7 mouse cellular contexts compared by ENCODE assay signal in the genomic region with DNA sequence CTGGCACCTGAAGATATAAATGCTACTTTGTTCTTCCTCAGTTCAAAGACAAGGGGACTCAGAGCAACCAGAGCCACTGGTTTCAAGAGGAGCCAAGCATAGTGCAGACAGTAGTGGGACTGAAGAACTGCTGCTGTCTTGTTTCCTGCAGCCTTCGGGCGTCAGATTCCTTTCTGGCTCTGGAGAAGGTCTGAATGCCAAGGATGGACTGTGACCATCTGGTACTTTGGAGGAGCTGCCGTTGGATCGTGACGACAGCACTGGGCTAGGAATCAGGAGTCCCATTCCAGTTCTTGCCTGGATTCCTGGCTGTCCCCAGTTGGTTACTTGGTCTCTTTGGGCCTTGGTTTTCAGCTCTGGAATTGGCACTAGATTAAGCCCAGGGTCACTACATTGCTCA. TPM values are rescaled to one million over a fixed set of nuclear protein-coding genes. Genes with fewer than 3 reads are reported as not detected.
DNase-seq lines count a peak whose midpoint lies in the region; ATAC-seq lines count a peak whose summit lies in the region.

No protein-coding gene starts in this region.

- no peak overlapping the region for H3K4me3 ChIP-seq in heart, embryonic 16.5 days (ENCODE audit: low read length)
- no peak overlapping the region for H3K4me3 ChIP-seq in kidney, embryonic 16.5 days (ENCODE audit: low read length)

- peaks cover 3% of the 10 kb centered on the region; the same call in 1 of the 2 replicates for H3K9me3 ChIP-seq in heart, embryonic 16.5 days (replicated peaks; ENCODE audit: control insufficient read depth, low read length)
- H3K9me3 ChIP-seq in kidney, embryonic 16.5 days (ENCODE audit: low read length), result no peaks in the 10 kb centered on the region

- H3K27ac ChIP-seq in heart, embryonic 16.5 days (ENCODE audit: low read length), result peak overlapping the region; percentile 40
- H3K27ac ChIP-seq in kidney, embryonic 16.5 days (ENCODE audit: low read length), result no peak overlapping the region

- H3K36me3 ChIP-seq in heart, embryonic 16.5 days (ENCODE audit: control insufficient read depth, insufficient read depth), result no peaks in the 10 kb centered on the region
- H3K36me3 ChIP-seq in kidney, embryonic 16.5 days (ENCODE audit: insufficient read depth, low read length), result no peaks in the 10 kb centered on the region

- ATAC-seq in heart, embryonic 16.5 days (replicated peaks; ENCODE audit: extremely low read depth, insufficient read depth, low FRiP score), result peak; percentile 55; the same call in 1 of the 2 replicates
- no peak for ATAC-seq in kidney, embryonic 16.5 days (ENCODE audit: low FRiP score, low TSS enrichment)

- H3K4me1 ChIP-seq in heart, embryonic 16.5 days (ENCODE audit: control insufficient read depth, insufficient read depth, low read length), result peaks cover 12% of the 10 kb centered on the region
- H3K4me1 ChIP-seq in kidney, embryonic 16.5 days (ENCODE audit: insufficient read depth, low read length), result 0 out of 2 replicates have a peak, but pooled peaks cover 3% of the 10 kb centered on the region

- no peak overlapping the region for H3K4me2 ChIP-seq in heart, embryonic 16.5 days (ENCODE audit: low read depth, low read length)
- no peak overlapping the region for H3K4me2 ChIP-seq in kidney, embryonic 16.5 days (replicated peaks; ENCODE audit: low read depth, low read length)

- 16% methylated on average over 5 of the region's 5 CpGs for WGBS in heart, embryonic 16.5 days
- 30% methylated on average over 5 of the region's 5 CpGs for WGBS in kidney, embryonic 16.5 days

- no peak overlapping the region for H3K9ac ChIP-seq in heart, embryonic 16.5 days (ENCODE audit: low read length)
- no peak overlapping the region for H3K9ac ChIP-seq in kidney, embryonic 16.5 days (replicated peaks; ENCODE audit: low read length)

- peak; percentile 23 to 28 for DNase-seq in left cerebral cortex, adult 18-20 months (ENCODE audit: low spot score in 2 of 2)
- DNase-seq in left cerebral cortex, adult 11 months (ENCODE audit: low spot score), result no peak
- DNase-seq in cerebellum, postnatal 10 days, result peak; percentile 97 to 98
- peak; percentile 65 to 80 for DNase-seq in lung, postnatal 4 days
- DNase-seq in B cell, adult 2 months, result no peak

- no peaks in the 10 kb centered on the region for H3K27me3 ChIP-seq in heart, embryonic 16.5 days (ENCODE audit: control insufficient read depth, insufficient read depth, low read length)
- H3K27me3 ChIP-seq in kidney, embryonic 16.5 days (ENCODE audit: insufficient read depth, low read length), result no peaks in the 10 kb centered on the region

RNA-seq across cellular contexts. Expression of a gene that starts 11.2 kb away (rescaled TPM):
- total RNA-seq in left cerebral cortex, adult 18-20 months (2021), result 10 to 100 TPM; 67.6 to 68.3 TPM
- polyA plus RNA-seq in heart, embryonic 16.5 days (2015; fragmentation: Nextera tagmentation; extraction: Ambion mirVana), result 56.4 and 62.7 TPM in 2 replicates
- 63.4 and 65.2 TPM in 2 replicates for polyA plus RNA-seq in kidney, embryonic 16.5 days (2015; fragmentation: Nextera tagmentation; extraction: Ambion mirVana)

Comparison
In these comparisons a context has a peak if more than half of its experiments do, and no peak if none do; other contexts are left out.
1. DNase-seq: peak in left cerebral cortex, adult 18-20 months (2 of 2), cerebellum, postnatal 10 days (2 of 2) and lung, postnatal 4 days (2 of 2); none in left cerebral cortex, adult 11 months (single experiment) and B cell, adult 2 months (0 of 2).